Mouse (Mus musculus) cerebellum, postnatal 10 days (tissue): Measurements from ENCODE around the gene Jph4.
A peak's percentile ranks its signal among the peaks of the same experiment; 100 is the strongest.

Experiments used
- DNase-seq, 2 experiments: peaks; one replicate each; pipeline ENCODE4 v3.0.0; 2021; ENCODE audit warnings: mixed read lengths in 2 of 2

Jph4 gene

DNA sequence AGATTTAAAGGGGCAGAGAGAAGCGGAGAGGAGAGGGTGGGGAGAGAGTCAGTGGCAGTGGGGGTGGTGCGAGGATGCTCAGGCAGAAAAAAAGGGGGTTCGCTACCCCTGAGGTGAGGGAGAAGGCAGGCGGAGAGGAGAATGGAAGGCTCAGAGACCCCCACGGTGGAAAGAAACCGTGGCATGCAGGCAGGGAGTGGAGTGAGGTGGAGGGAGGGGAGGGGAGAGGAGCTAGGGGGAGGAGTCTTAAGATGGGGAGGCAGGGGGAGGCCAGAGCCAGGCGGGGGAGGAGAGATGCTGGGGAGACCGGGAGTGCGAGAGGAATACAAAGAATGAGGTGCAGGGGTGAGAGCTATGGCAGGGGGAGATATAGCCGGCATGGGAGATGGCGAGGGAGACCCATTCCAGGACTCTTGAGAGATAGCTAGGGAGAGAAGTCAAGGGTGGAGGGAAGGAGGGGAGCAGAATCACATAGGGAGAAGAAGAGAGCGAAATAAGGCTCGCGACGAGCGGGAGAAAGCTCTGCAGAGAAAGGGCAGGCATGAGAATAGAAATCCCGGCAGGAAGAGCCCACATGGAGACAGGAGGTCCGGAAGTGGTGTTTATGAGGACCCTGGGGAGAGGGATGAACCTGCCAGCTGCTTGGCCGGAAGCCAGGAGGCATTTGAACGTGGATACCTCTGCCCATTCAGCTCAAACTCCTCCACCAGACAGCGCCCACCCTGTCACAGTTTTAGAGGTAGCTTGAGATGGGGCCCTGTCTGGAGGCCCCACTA lies at the start of gene Jph4:
Jph4 (minus strand) TSS at position 511 of the 776 bp plus-strand sequence.
- peak; percentile 87 to 89 for DNase-seq

DNA sequence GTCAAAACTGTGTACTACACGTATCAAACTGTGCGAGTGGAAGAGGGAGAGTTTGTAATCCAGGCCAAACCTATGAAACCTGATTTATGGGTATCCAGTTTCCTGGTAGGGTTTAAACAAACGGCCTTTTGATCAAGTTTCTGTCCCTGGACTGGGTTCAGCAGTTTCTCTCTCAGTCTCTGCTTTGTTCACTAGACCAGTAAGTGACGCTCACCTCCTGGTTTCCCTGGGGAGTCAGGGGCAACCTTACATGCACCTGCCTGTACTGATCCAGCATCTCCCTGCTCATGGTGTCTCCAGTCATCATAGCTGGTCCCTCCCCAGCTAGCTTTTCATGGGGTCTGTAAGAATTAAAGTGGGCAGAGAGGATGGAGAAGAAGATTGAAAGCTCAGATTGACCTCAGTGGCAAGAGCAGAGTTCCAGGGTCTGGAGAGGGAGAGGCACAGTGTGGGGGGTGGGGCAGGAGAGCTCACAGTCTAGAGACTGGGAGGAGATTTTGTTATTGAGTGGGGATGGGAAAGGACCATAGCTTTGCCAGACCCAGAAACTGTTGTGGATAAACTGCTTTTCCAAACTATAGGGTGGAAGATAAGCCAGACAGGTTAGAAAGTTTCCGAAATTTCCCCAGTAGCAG lies 47.6 kb upstream of the Jph4 start:
- DNase-seq, result no peak

DNA sequence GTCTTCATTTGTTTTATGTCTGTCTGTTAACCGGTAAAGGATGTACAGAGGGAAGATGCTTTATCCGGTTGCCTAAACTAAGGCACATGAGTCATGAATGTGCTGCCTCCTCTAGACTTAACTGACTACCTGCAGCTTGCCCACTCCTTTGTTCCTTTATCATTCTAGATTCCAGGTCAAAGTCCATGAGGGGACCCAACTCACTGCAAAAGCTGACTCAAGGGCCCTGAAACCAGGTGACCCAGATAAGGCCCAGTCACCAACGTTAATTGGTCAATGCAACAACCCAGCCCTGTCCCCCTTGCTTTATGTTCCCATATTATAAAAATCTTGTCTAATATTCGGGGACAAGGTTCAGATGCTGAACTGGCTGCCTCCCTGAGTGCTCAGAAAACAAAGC lies 45.4 kb upstream of the Jph4 start:
- DNase-seq, result no peak

DNA sequence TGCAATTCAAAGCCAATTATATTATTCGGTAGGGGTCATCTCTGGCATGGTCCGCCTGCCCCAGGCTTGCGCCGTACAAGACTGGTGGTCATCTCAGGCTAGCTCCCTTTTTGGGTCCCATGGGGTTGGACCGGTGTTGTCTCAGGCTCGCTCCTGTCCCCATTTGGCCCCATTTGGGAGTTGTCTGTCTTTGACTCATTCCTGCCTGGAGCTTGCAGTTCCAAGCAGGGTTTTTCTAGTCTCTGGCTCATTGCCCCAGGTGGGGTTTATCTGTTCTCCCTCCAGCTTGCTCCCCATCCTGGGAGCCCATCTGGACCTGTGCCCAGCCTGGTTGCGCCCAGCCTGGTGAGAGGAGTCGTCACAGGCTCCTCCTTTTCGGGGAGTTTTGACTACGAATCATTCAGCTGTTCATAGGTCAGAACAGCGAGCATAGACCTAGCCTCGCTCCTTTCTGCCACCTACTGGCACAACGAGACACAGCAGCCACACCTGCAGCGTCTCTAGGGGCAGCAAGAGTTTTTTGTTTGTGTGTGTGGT lies 44.4 kb upstream of the Jph4 start:
- DNase-seq, result peak; percentile 93 to 95

DNA sequence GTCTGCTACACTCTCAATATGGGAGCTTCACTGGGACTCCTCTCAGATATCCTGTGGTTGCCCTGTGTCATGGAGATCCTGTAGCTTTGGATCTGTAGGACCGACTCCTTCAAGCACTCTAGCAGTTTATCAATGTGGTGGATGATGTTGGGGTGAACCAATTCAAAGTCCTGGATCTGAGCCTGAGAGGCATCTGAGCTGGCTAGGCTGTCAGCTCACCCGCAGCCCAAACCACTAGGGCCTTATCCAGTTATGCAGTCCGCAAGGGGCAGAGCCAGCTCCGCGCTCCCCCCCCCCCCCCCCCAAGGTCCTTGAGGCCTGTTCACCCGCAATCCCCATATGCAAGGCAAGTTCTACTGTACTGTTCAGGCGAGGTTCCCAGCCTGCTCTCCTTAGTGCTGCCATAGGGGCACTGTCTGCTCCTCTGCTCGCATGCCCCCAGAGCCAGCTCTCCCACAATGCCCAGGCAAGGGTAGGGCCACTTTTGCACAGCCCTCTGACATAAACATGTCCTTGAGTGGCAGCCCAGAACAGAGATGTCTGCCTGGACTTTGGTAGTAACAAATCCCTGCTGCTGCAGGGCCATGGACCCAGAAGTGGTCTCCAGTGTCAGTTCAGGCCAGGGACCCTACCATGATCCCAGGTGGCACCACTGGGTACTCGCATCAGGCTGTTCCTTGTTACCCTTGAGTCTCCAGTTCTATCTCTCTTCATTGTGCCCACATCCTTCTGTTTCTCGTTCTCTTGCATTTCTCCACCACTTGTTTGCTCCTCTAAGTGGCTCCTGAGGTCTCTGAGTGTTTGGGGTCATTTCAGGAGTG lies 43.7 kb upstream of the Jph4 start:
- DNase-seq, result no peak

DNA sequence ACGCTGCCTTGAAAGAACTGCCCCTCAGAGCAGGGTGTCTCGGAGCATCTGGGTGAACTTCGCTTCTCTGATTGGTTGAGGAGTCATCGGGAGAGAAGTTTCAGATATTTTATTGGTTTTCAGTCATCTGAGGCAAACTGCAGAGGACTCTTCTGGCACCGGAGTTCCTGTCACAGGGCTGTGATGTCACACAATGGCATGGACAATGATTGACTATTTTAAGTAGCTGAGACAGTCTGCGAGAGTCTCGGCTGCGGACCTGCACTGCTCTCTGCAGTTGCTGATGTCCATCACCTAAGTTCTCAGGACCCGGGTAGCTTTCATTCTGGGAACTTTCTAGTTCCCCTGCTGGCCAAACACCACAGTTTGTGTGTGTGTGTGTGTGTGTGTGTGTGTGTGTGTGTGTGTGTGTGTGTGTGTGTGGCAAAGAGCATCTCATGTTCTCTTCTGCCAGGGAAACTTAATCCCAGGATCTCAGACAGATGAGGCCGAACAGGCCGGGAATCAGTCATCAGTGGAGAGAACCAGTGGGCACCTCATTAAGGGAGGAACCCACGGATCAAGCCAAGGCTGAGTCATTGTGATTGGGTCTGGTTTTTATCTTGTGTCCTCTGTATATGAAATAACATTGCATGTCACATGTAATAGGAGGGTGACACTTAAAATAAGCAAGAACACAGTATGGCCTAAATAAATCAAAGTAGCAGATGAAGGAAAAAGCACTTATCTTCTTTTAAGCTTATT lies 40.8 kb upstream of the Jph4 start:
- DNase-seq, result no peak

DNA sequence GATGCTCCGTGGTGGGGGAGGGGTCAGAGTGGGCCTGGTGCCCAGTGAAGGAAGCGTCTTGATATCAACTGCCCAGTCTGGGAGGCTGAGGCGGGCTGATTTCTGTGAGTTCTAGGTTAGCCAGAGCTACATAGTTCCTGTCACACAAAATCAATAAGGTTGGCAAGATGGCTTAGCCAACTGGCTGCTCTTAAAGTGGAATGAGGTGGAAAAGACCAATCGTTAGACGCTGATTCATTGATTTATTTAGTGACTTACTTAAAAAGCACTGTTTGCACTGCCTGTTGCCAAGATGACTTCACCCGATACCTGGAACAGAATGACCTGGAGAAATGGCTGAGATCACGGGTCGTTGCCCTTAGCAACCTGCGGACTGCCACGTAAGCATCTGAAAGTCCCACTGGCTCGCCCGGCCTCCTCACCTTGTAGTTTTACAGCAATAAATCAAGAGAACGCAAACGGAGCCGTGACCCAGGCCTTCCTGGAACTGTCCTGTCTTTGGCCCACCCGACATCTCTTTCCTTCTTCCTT lies 36.3 kb upstream of the Jph4 start:
- DNase-seq, result no peak

DNA sequence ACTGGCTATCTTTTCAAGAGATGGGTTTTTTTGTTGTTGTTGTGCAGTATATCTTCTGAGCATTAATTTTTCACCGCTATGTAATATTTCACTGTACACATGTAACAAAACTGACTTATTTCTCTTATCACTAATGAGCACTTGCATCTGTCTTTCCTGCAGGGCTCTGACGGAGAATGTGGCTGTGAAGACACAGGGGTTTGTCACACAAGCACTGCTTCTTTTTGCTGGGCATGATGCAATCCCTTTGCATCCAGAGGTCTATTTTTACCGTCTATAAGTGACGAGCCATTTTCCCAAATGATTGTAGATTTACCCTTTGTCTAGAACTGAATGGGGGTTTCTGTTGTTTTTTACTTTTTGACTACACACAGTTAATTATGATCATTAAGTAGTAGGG lies 35.4 kb upstream of the Jph4 start:
- no peak for DNase-seq

DNA sequence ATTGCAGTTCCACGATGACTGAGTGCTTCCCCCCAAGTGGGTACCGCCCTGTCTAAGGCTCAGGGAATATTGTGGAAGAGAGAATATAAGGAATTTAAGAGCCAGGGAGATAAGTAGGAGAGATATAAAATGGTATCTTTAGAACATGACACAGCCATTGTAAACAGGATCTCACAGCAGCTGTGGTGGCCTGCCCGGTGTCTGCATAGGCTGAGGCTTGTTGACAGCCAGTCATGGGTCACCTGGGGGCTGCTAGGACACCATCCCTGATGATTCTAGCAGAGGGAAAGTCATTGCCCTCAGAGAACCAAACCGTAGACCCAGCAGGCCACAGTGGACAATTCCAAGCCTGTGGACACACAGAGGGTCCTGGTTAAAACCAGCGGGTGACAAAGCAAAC lies 34.2 kb upstream of the Jph4 start:
- DNase-seq, result no peak

DNA sequence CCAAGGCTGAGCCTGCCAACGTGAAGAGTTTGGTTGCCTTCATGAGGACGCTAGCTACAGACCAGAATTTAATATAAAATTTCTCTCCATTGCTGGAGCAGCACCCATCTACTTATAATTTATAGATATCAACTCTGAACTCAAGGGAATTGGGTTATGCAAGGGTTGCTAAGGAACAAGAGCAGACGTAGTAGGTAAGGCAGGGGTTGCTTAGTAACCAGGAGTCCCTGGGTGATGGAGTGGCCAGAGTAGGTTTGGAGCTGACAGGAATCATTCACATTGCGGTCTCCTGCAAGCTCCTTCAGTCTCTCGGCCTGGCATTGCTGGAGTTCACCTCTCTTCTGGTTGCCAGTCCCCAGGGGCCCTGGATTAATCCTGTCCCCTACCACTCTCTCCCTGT lies 32.3 kb upstream of the Jph4 start:
- peak in 1 of 2 experiments; percentile 32 for DNase-seq

DNA sequence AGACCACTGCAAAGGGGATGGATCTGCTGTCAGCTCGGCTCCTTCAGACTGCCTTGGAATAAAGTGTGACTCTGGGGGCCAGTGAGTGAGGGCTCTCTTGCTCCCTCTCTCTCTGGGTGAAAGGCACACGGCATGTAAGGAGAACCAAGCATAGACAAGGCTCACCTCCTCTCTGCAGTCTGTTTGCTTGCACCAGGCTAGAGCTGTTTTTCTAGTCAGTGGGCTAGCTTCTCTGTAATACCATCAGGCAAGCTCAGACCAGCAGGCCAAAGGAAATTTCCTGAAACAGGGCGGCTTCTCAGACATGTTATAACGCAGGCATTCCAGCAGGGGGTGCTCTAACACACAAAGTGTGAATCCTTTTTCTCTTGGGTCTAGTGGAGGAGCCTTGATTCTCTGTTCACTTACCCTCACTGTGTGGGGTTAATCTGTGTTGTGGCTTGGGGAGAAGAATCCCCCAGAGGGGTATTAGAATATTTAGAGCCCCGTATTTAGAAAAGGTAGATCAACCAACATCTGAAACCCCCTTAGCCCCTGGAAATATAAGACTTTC lies 31.7 kb upstream of the Jph4 start:
- peak; percentile 90 to 94 for DNase-seq

DNA sequence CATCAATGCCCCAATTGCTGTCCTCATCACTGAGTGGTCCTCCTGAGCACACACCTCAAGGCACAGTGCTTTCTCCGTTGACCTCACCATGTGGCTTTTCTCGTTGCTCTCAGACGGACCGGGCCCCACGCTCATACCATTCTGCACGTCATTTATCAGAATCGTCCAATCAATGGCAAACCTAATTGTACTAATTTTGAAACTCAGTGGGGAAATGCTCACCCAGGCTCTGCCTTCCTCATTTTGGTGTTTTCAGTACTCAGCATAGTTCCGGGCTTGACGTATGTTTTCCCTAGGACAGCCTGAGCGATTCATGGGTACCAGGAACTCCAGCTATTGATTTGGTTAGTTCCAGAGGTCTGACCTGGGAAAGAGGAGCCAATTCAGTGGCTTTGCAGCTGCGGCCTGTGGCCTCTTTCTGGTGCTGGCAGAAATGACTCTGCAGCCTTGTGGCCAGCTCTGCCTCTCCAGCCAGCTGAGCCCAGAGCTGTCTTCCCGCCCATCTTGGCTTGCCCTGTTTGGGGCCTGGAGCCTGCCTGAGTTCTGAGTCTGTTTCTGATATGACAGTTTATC lies 30.2 kb upstream of the Jph4 start:
- DNase-seq, result peak; percentile 74 to 78

DNA sequence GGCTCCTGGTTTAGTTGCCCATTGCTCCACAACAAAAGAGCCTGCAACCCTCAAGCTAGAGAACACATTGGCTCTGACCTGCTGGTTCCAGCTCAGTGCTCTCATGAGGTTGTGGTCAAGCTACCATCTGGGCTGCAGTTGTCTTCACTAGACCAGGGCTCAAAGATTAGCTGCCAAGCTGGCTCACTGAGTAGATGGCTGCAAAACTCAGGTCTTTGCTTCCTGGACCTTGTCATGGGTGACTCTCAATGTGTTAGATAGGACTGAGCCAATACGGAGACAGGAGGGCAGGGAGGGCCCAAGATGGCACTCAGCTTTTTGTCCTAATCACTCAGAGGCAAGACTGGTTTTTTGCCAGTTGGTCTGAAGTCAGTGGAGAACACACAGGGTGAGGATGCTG lies 29.6 kb upstream of the Jph4 start:
- DNase-seq, result peak in 1 of 2 experiments; percentile 28

DNA sequence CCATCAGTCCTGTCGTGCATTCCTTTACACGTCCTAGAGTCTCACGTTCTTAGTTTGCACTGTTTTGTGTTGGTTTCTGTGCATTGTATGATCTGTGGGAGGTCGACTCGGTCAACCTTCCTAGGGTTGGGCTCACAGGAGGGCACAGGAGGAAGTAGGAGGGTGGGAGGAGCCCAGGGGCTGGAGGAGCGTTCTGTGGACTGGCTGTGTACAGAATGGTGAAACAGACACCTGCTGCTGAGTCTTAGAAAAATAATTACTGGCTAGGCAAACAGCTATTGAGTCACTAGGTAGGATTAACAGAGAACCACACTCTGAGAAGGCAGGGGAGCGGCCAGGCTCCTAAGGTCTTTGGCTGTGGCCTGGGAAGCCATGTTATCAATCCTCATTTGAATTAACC lies 22.6 kb upstream of the Jph4 start:
- DNase-seq, result no peak

DNA sequence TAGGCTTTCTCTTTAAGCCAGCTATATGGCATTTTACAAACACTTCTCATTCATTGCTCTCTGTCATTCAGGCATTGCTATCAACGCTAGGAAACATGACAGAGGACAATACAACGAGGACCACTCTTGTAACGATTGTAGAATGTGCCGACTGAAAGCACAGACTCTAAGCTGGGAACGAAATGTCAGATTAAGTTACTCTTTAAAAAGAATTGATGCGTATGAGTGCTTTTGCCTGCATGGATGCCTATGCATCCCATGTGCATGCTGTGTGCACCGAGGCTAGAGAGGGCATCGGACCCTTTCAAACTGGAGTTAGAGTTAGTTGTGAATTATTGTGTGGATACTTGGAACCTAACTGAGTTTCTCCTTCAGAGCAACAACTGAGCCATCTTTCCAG lies 18.9 kb upstream of the Jph4 start:
- no peak for DNase-seq

DNA sequence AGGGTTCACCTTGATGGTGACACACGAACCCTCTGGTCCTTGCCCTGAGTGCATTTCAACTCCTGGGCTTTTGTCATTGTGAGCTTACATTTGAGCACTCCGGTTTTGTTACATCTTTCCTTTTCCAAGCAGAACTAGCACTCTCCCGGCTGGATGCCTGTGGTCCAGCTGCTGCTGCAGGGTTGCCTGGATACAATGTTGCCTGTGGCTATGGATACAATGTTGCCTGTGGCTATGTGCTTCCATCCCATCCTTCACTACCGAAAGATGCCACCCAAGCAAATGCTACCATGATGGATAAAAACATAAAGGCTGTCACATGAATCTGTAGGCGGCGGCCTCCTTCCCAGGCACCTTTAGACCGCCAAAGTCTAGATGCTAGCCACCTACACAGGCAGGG lies 9.8 kb upstream of the Jph4 start:
- no peak for DNase-seq

DNA sequence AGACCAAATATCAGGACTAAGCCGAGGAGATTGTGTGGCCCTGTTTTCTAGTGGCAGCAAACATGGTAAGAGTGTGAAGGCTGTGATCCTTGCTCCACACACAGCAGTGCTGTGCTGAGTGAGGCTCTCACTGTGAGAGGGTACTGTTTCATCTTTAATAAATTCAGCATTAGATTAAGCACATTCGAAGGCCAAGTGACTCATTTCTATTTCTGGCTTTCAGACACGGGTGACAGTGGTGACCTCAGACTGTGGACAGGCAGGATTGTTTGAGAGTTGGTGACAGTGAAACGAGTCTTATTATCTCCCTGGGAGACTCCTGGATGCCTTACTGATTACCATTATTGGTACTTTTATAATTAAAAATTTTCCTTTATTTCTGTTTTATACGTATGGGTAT lies 9.0 kb upstream of the Jph4 start:
- DNase-seq, result no peak

DNA sequence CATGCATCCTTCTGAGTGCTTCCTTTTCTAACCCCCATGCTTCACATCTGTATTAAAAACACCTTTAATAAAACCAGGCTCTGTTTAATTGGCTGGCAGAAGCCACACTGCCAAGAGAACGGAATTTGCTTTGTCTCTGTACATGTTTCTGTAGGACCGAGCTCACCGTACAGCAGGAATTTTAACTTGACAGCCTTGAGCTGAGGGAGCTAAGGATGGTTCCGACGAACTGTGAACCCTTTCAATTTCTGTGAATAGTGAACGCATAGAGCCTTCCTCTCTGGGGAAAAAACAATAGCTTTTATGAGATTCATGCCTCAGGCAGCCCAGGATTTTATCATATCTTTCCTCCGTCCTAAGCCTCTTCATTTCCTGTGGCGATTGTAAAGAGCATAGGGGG lies 5.6 kb upstream of the Jph4 start:
- DNase-seq, result no peak

DNA sequence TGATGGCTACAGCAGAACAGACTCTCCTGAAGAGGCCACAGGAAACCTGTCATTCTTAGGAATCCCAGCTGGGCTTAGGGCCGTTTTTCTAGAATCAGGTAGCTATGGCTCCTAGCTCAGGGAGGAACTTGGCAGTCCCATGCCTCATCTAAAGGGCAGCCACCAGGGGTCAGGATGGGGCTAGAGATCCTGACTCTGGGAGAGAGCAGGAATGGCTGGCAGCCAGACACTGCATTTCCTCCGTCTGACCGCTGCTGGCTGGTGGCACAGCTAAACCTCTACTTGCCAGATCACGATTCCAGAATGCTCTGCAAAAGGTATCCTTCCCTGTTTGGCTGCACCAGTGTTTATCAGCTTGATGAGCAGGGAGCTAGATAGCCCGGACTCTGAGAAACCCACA lies 5.2 kb upstream of the Jph4 start:
- peak; percentile 97 to 98 for DNase-seq

DNA sequence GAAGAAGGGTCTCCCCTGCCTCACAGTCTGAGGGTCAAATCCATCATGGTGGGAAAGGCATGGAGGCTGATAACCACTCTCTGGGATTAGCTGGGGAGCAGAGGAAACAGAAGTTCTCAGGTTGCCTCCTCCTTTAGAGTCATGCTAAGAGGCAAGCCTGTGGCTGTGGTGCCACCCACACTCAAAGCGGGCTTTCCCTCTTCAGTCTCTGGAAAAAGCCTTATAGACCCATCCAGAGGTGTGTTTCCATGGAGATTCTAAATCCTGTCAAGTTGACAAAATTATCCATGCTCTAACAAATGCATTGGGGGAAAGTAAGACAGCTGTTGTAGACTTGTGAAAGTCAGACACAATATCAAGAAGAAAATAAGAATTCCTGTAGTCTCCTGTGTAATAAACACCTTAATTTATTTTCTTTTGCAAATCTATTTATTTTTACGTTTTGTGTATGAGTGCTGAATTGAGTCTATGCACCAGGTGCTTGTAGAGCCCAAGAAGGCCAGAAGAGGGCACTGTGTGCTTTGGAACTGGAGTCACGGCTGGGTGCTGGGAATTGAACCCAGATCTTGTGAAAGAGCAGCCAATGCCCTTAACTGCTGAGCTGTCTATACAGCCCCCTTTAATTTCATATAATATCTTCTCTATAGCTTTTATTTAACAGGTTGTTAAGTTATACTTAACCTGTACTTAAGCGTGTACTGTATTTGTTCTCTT lies 2.8 kb upstream of the Jph4 start:
- peak; percentile 53 to 64 for DNase-seq

DNA sequence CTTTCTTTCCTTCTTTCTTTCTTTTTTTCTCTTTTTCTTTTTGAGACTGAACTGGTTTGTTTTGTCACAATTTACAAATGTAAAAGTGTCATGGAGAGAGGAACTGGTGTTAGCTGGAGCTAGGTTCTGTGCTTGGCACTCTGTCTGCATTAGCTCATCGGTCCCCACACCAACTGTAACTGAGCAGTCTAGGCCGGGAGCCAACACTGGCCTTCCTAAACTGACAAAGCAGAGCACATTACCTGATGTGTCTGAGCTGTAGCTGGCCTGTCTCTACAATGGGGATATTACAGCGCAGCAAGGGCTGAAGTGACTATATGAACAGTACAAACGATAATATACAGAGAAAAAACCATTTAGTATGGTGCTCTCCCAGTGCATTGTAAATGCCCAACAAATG lies 2.1 kb upstream of the Jph4 start:
- DNase-seq, result peak; percentile 91 to 92
